Mouse (Mus musculus): ENCODE data around the gene Ttll2.
"Not testable (repeated sequence)": the region's sequence is repeated elsewhere in the genome, so short reads cannot be mapped to it uniquely, and the experiment has no call there.

GRCm38 (mm10) chr17:7366676-7367374 is 14.3 kb upstream of the Ttll2 start:
- not testable (repeated sequence) for TF ChIP-seq CTCF (conservative IDR thresholded peaks at IDR 0.05; ENCODE audit: low read length); POU5F1 (IDR thresholded peaks at IDR 0.05; ENCODE audit: borderline replicate concordance, low read length)

Measured in E14TG2a.4 (cell line).